Mouse (Mus musculus): ENCODE measurements at regions not wholly inside any gene's neighbourhood (a gene's known extent, or its start where the extent isn't known, plus 50 kb on each side); places are given as distances from the start of the nearest gene placed in this dataset.

DNA sequence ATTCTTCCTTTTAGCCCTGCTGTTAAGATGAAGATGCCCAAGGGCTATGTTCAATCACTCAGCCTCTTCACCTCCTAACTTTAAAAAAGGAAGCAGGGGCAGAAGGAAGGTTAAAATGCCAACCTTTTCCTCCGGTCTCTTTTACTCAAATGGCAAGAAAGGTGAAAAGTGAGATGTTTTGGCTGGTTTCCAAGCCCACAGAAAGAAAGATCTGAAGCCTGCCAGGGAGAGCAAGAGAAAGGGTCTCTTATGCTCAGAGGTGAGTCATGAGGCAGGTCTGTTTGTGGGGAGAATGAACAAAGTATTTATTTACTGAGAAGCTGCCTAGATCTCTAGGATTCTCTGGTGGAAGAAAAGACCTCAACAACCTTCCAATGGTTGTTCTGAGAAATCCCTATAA is 162.1 kb upstream of the Kirrel3 start:
- no peak for DNase-seq (ENCODE audit: low spot score)

DNA sequence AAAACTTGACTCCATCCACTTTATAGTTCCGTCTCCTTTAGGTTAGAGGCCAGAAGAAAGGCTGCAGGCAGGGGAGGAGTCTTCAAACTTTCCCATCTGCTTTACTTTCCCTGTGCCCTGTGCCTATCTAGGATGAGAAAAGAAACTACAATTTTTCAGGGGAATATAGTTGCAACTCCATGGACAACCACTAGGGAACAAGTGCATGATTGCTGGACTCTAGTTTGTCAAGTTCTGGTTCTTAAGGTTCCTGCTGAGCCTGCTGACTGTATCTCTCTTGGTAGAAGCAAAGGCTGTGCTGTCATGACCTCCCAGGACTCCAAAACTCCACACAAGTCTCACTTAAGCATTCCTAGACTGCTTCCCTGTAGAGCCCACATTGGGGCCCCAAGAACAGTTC is 157.0 kb upstream of the Kirrel3 start:
- no peak for DNase-seq (ENCODE audit: low spot score)

GRCm38 (mm10) chr9:34334112-34334511 is 151.6 kb upstream of the Kirrel3 start:
- no peak for DNase-seq (ENCODE audit: low spot score)

- DNase-seq (ENCODE audit: low spot score), result no peak
Observed at GRCm38 (mm10) chr9:34334555-34335468, 150.9 kb upstream of the Kirrel3 start.

DNA sequence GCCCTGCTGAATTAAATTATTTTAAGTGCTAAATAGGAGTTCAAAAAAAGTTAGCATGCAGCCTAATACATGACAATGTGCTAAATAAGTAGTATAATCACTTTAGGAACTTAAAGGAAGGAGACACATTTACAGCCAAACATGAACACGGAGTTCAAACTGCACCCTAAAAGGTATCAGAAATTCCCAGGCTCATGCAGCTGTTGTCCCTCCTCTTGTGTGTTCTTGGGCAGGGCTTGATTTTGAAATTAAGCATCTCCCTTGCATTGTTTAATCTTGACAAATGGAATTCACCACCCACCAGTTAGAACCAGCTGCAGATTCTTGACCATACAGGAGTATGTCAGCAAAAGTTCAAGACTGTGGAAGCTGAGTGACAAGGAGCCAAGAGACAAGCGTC is 137.3 kb upstream of the Kirrel3 start:
- no peak for DNase-seq (ENCODE audit: low spot score)

DNA sequence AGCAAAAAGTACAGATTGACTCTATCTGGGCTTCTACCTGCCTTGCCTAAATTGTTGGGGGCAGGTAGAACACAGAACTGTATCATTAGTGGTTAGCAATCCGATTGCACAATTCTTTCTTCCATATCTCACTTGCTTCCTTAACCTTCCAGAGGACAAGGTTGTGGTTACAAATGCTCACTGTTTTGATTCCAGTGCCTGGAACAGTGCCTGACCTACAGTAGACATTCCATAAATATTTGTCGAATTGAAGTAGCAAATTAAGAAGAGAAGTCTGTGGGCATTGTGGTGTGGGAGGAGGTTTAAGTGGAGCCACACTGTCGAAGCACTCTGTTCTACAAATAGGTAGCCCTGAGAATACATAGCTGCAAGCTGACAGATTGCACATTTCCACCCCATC is 135.7 kb upstream of the Kirrel3 start:
- DNase-seq (ENCODE audit: low spot score), result no peak

GRCm38 (mm10) chr9:34353744-34354143 is 131.9 kb upstream of the Kirrel3 start:
- no peak for DNase-seq (ENCODE audit: low spot score)

GRCm38 (mm10) chr9:34354723-34355316 is 130.9 kb upstream of the Kirrel3 start:
- DNase-seq (ENCODE audit: low spot score), result no peak

GRCm38 (mm10) chr9:34370686-34371398 is 114.9 kb upstream of the Kirrel3 start:
- no peak for DNase-seq (ENCODE audit: low spot score)

- no peak for DNase-seq (ENCODE audit: low spot score)
Observed at GRCm38 (mm10) chr9:34375187-34375586, 110.5 kb upstream of the Kirrel3 start.

GRCm38 (mm10) chr9:34380008-34380407 is 105.7 kb upstream of the Kirrel3 start:
- no peak for DNase-seq (ENCODE audit: low spot score)

DNA sequence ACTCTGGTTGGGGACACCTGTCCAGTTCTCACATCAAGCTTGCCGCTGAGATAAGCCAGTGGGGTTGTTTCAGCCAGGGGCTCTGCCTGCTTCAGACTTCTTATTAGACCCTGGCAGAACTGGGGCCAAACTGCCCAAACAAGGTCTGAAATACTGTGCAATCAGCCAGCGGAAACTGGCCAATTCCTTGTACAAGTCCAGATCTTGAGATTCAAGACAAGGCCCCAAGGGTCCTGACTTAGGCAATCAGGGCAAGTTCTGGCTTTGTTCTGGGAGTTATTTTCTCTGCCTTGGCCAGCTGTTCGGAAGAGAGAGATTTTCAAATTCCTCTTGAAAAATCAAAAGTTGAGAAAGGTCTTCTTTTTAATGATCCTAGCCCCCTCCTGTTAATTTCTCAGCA is 104.1 kb upstream of the Kirrel3 start:
- no peak for DNase-seq (ENCODE audit: low spot score)

- DNase-seq (ENCODE audit: low spot score), result no peak
Observed at GRCm38 (mm10) chr9:34382208-34382607, 103.5 kb upstream of the Kirrel3 start.

DNA sequence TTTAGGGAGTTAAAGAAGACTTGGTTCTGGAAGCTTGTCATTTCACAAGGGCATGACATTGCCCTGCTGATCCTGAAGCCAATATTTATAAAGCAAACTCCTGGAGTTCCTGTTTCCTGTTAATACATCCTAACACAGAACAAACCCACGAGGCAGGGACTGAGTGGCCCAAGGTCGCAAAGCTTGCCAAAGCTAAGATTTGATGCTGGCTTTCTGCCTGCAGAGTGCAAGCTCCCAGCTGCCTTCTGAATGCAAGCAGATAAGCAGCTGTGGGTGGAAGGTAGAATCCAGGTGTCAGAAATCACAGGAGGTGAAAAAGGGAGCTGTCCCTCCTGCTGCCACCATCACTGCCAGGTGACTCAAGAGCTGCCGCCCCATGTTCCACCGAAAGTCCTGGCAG is 99.6 kb upstream of the Kirrel3 start:
- DNase-seq (ENCODE audit: low spot score), result peak; percentile 18

- DNase-seq (ENCODE audit: low spot score), result no peak
Observed at GRCm38 (mm10) chr9:34393042-34393441, 92.7 kb upstream of the Kirrel3 start.

DNA sequence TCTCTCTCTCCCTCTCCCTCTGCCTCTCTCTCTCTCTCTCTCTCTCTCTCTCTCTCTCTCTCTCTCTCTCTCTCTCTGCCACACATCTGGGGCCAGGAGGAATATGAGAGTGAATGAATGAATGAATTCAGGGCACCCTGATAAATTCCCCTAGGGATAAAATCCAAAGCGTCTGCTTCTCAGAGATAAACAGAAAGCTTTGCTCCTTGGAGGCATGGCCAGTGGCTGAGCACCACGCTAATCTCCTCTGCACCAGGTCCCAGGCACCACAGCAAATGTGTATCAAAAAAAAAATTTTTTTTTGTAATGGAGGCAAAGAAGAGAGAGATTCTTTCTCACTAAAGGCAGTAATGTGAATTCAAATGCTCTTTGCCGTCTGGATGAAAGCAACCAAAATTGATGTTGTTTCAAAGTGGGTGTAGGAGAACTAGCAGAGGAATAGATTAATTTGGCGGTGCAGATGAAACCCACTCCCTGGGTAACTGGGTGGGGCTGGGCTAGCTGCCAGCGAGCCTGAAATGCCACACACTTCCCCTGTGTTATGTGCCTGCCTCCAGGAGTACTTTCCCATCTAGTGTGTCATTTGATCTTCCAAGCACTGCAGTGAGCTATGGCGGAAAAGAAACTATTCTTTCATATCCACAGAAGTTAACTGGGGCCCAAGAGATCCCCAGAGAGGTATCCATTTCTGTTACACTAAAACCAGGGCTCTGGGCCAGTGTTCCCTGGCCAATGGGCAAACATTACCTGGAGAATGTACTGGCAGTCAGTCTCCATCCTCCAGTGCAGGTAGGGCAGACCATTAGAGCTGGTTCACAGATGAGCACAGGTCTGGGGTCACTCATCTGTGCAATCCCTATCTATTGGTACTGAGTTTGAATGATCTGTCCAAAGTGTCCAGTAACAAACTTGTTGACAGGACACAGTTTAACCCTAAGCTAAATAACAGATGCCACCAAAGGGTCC is 89.6 kb upstream of the Kirrel3 start:
- no peak for DNase-seq (ENCODE audit: low spot score)

DNA sequence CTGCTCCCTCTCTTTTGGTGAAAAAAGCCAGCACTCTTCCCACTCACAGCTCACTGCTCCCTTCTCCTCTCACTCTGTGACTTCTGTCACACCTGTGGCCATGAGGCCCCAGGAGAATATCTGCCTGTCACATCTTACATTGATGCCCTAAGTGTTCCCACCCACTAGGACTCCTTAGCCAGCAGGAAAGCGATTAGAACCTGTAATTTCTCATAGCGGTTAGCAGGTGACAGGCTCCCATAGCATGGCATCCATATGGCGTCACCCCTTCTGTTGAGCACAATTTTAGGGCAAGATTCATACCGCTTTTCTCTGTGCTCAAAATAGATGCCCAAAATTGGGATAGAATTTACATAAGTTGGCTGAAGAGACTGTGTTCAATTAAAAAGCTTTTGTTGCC is 74.0 kb upstream of the Kirrel3 start:
- DNase-seq (ENCODE audit: low spot score), result no peak

DNA sequence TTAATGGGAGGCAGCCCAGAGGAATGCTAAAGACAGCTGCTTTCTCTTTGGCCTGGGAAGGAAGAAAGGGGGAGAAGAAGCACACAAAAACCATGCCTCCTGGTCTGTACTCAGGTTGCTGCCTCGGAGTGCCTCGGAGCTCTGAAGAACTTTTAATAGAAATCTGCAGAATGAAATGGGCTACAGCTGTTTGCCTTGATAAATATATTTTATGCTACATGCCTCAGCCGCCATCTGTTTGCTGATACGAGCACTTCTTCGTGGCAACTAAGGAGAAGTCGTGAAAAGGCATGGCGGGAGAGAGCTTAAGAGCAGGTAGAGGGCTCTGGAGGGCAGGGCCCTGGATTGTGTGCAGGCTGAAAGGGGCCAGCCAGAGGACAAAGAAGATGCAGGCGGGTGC is 69.5 kb upstream of the Kirrel3 start:
- DNase-seq (ENCODE audit: low spot score), result no peak

- no peak for DNase-seq (ENCODE audit: low spot score)
Observed at GRCm38 (mm10) chr9:34418100-34418499, 67.6 kb upstream of the Kirrel3 start.

GRCm38 (mm10) chr9:34421956-34422355 is 63.7 kb upstream of the Kirrel3 start:
- DNase-seq (ENCODE audit: low spot score), result no peak

DNA sequence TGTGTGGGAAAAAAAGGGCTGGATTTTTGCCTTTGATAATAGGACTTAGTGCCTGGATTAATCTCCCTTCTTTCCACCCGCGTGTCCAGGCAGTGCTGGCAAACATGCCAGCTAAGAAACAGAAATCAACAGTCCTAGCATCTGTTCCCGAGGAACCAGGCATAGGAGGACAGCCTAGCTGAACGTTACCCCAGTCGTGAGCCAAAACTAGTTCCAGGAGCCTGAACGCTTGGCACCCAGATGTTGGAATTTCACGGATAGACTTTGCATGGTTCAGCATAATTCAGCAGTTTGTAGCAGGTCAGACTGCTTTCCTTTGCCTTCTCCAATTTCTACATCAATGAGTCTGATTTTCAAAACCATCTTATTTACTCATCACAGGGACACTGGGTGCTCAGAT is 62.6 kb upstream of the Kirrel3 start:
- no peak for DNase-seq (ENCODE audit: low spot score)

DNA sequence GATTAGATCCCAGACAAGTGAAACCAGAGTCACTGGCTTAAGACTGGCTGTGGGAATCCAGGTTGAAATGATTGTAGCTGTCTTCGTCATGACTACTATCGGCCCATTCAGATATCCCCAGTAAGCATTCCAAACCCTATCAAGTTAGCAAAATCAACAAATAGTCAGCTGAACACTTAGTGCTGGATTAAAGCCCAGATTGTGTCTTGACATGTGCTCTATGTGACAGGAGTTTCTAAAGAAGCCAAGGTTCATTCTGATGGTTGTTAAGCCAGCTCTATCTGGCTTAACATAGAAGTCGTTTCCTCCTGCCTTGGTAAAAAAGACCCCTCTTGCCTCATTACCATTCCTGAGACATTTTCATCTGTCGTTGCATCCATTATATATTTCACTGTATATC is 59.1 kb upstream of the Kirrel3 start:
- DNase-seq (ENCODE audit: low spot score), result no peak

Measured in ovary, postnatal 36 days (tissue).